Mouse (Mus musculus) cerebellum, adult 2 months (tissue): ENCODE data around the gene Idua.

Experiments used
- CTCF ChIP-seq: fragments of 200-500 bp; IDR thresholded peaks from 2 replicates; pipeline ENCODE4 v1.5.1; 2011; ENCODE audit warnings: low read depth, mild to moderate bottlenecking, control low read depth, low read length, moderate library complexity, borderline replicate concordance; ENCODE audit not compliant: insufficient read depth
- POLR2A ChIP-seq: fragments of 200-500 bp; IDR thresholded peaks from 2 replicates; pipeline ENCODE4 v1.6.1; 2011; ENCODE audit warnings: low read length, control low read depth, borderline replicate concordance; ENCODE audit not compliant: insufficient read depth

GRCm38 (mm10) chr5:108670785-108671184 lies 10.7 kb downstream of the Idua start:
- TF ChIP-seq CTCF (peak; percentile 47; the same call in 1 of the 2 replicates), POLR2A (no peak)
